Mouse (Mus musculus) Patski (cell line): Measurements from ENCODE around the gene Col4a2. TPM values are rescaled to one million over a fixed set of nuclear protein-coding genes. Genes with fewer than 3 reads are reported as not detected.
A peak's percentile ranks its signal among the peaks of the same experiment; 100 is the strongest.

ENCODE experiments used
- ATAC-seq: fragments of 100-300 bp; one replicate; pipeline ENCODE4 v1.8.0; 2021
- CTCF ChIA-PET: fragments of 350-600 bp; sonication (Branson Sonifier 250); formaldehyde crosslinking; loops from one replicate; lab custom pipeline; 2022; ENCODE audit warnings: inconsistent platforms; lab: Charles Lee
- POLR2A ChIA-PET: fragments of 350-600 bp; sonication (Branson Sonifier 250); formaldehyde crosslinking; loops from one replicate; lab custom pipeline; 2022; ENCODE audit warnings: antibody characterized with exemption, inconsistent platforms; lab: Charles Lee
- DNase-seq: peaks from one replicate; pipeline ENCODE4 v3.0.0-alpha.2; 2011; ENCODE audit warnings: low read depth, low spot score
- H3K27me3 ChIP-seq: fragments of 371-371 bp; one replicate; pipeline ENCODE4 v1.5.1; 2021
- CTCF ChIP-seq: fragments of 100-300 bp; IDR thresholded peaks from one replicate; pipeline ENCODE4 v1.5.1; 2021
- in situ Hi-C: fragments of 300-500 bp; cut with MboI; formaldehyde crosslinking; loops from 3 replicates; pipeline ENCODE4 v1.11.1; 2018; ENCODE audit warnings: low pct_unique_long_range_greater_than_20kb, mixed read lengths
- polyA plus RNA-seq: library from polyadenylated mRNA; unstranded; gene quantifications from one replicate; pipeline ENCODE4 v1.2.3, GENCODE M21; 2021

The Col4a2 gene
- 206 TPM for polyA plus RNA-seq

GRCm38 (mm10) chr8:11312349-11313175 lies at the start of gene Col4a2, which contains the start of gene Col4a1:
Gene Col4a2, plus strand, starts transcription at chr8:11312805.
Gene Col4a1, minus strand, starts transcription at chr8:11312826.
- H3K27me3 ChIP-seq: no peaks in the 10 kb centered on the region
- ATAC-seq: peak; percentile 54
- ChIA-PET CTCF (interaction anchor here (0.8 to 4.3 kb wide), 11 partner anchors 11 to 85 kb away, joined by 3 to 21 read pairs (median 4); no protein-coding TSS in a partner anchor), POLR2A (interaction anchor here (0.9 to 2.9 kb wide), 17 partner anchors 10 to 109 kb away, joined by 3 to 17 read pairs (median 6); no protein-coding TSS in a partner anchor)
- in situ Hi-C loops: loop anchor here (5.0 kb wide), 2 partner anchors 50 to 75 kb away; no protein-coding TSS in a partner anchor
- TF ChIP-seq CTCF: no peak
- no peak for DNase-seq

DNA sequence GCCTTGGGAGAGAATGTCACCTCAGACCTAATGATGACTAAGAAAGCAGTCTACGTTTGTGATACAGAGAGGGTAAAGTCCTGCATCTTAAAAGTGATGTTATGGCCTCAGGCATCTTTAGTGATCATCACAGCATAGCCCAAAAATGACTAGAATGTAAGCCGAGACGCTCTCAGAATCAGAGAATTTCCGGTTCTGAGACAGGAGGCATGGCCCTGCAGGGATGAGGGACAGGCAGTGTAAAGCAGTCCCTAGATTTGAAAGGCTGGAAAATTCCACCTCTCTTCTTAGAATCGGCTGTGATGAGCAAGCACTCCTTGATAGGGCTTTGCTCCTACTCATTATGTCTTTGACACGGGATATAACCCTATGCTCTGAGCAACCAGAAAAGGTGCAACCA lies 48.8 kb upstream of the Col4a2 start:
- in situ Hi-C loops: loop anchor here (5.0 kb wide), 1 partner anchor 48 kb away; the partner anchor contains the start of genes Col4a1 and Col4a2

DNA sequence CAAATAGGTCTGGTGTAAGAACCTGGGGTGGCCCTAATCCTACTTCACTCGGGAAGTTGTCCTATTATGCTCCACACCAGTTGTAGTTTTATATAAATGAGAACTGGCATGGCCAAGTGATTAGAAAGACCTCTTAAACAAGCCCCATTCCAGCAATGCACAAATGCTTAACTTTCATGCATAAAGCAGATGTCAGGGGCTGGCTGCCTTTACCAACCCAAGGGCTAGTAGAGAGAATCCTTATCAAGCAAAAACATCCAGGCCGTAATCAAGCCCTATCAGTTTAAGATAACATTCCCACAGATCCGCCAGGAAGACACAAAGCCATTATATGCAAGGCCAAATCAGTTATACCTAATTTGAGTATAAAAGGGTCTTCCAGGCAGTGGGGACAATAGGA lies 46.6 kb upstream of the Col4a2 start:
- in situ Hi-C loops: no loop called here
- ATAC-seq (no peak), DNase-seq (no peak)
- POLR2A ChIA-PET: interaction anchor here (1.9 kb wide), 1 partner anchor 10 kb away, joined by 6 read pairs; no protein-coding TSS in a partner anchor
- H3K27me3 ChIP-seq: no peaks in the 10 kb centered on the region
- CTCF ChIA-PET: no interaction called here
- TF ChIP-seq CTCF: no peak

More for the DNA sequence above, 48.8 kb upstream of the Col4a2 start:
- no peaks in the 10 kb centered on the region for H3K27me3 ChIP-seq
- CTCF ChIA-PET: interaction anchor here (1.1 to 1.4 kb wide), 2 partner anchors 10 to 72 kb away, joined by 3 to 4 read pairs; no protein-coding TSS in a partner anchor
- TF ChIP-seq CTCF: no peak
- ATAC-seq (peak; percentile 56), DNase-seq (peak; percentile 50)
- POLR2A ChIA-PET: no interaction called here

DNA sequence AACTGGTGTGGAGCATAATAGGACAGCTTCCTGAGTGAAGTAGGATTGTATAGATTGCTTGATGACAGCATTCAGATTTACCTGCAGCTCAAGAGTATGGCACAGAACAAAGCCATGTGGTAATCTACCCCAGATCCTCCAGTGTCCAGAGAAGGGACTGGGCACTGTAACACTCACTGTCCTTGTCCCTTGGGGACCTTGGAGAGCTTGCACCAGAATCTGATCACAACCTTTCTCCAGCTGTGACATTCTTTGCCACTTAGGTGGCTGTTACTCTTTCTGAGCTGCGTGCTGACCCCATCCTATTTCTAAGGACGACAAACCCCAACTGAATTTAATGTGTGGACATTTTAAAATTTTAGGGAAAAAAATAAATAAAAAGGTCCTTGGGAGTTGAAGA lies 46.1 kb upstream of the Col4a2 start:
- ATAC-seq: no peak
- in situ Hi-C loops: no loop called here
- H3K27me3 ChIP-seq: no peaks in the 10 kb centered on the region
- no peak for TF ChIP-seq CTCF
- POLR2A ChIA-PET: interaction anchor here (0.7 to 1.9 kb wide), 2 partner anchors 9 to 341 kb away, joined by 3 to 6 read pairs; no protein-coding TSS in a partner anchor
- CTCF ChIA-PET: no interaction called here
- no peak for DNase-seq

DNA sequence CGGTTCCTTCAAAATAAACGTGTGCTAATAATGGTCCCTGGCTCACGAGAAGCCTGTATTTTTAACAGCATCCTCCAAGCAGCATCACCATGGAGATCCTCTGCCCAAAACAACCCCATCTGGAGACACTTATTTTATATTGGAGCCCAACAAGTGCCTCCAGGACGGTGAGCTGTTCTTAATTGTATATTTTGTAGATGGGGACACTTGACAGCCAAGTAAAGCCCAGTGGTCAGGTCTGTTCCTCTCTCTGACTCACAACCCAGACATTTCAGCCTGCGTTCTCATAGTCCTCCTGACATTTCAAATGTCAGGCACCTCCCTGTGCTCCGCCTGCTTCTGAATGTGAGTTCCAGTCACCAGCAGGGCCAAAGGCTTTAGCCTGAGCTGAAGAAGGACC lies 43.9 kb upstream of the Col4a2 start:
- POLR2A ChIA-PET: interaction anchor here (0.7 kb wide), 1 partner anchor 628 kb away, joined by 3 read pairs; no protein-coding TSS in a partner anchor
- CTCF ChIA-PET: interaction anchor here (0.8 kb wide), 2 partner anchors 11 to 190 kb away, joined by 3 read pairs; no protein-coding TSS in a partner anchor
- no peak for ATAC-seq
- H3K27me3 ChIP-seq: no peaks in the 10 kb centered on the region
- in situ Hi-C loops: no loop called here
- no peak for DNase-seq
- no peak for TF ChIP-seq CTCF

DNA sequence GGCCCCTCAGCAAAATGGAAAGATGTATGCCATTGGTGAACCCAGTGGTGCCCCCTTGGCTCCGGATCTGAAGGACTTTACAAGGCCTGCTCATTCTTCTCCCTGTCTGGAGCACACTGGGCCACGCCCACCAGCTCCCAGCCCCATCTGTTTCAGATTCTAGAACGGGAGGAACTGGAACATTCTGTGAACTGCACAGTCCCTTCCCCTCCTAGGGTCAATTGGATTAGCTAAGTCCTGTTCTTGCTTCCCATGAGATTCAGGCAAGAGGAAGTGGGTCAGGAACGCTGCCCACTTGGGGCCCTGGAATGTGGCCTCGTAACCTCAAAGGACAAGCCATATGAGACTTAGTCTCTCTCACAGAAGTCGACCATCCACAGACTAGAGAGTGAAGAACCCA lies 41.8 kb upstream of the Col4a2 start:
- POLR2A ChIA-PET: no interaction called here
- CTCF ChIA-PET: interaction anchor here (1.0 kb wide), 1 partner anchor 9 kb away, joined by 4 read pairs; no protein-coding TSS in a partner anchor
- ATAC-seq (no peak), DNase-seq (no peak)
- H3K27me3 ChIP-seq: no peaks in the 10 kb centered on the region
- TF ChIP-seq CTCF: no peak
- in situ Hi-C loops: no loop called here

GRCm38 (mm10) chr8:11272205-11272604 lies 40.4 kb upstream of the Col4a2 start:
- ChIA-PET CTCF (no interaction called here), POLR2A (no interaction called here)
- in situ Hi-C loops: no loop called here
- no peak for DNase-seq
- no peaks in the 10 kb centered on the region for H3K27me3 ChIP-seq
- no peak for ATAC-seq
- no peak for TF ChIP-seq CTCF

- no peaks in the 10 kb centered on the region for H3K27me3 ChIP-seq
- in situ Hi-C loops: no loop called here
- CTCF ChIA-PET: interaction anchor here (1.2 kb wide), 1 partner anchor 9 kb away, joined by 3 read pairs; no protein-coding TSS in a partner anchor
Observed at GRCm38 (mm10) chr8:11273506-11274158, 39.0 kb upstream of the Col4a2 start.

GRCm38 (mm10) chr8:11274415-11274814 lies 38.2 kb upstream of the Col4a2 start:
- POLR2A ChIA-PET: no interaction called here
- no peaks in the 10 kb centered on the region for H3K27me3 ChIP-seq
- CTCF ChIA-PET: interaction anchor here (1.2 kb wide), 1 partner anchor 10 kb away, joined by 3 read pairs; no protein-coding TSS in a partner anchor
- ATAC-seq (no peak), DNase-seq (no peak)
- TF ChIP-seq CTCF: no peak
- in situ Hi-C loops: no loop called here

More at GRCm38 (mm10) chr8:11273506-11274158, 39.0 kb upstream of the Col4a2 start:
- no peak for TF ChIP-seq CTCF
- ATAC-seq: no peak
- DNase-seq: no peak
- POLR2A ChIA-PET: no interaction called here

DNA sequence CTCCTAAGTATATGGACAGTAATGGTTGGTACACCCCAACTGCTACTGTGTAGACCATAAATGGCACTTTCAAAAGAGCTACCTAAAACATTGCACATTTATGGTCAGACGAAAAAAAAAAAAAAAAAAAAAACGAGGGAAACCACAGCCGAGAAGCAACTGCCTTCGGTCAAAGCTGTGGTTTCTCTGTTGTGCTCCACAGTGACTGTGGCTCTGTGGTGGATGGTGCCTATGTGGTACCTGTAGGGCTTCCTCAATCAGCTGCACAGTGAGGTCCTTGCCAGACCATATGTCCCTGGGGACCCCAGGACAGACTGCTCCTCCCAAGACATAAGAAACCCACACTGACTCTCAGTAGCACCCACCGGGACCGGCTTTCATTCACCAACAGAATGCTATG lies 36.3 kb upstream of the Col4a2 start:
- CTCF ChIA-PET: no interaction called here
- H3K27me3 ChIP-seq: no peaks in the 10 kb centered on the region
- DNase-seq (no peak), ATAC-seq (no peak)
- no peak for TF ChIP-seq CTCF
- in situ Hi-C loops: no loop called here
- POLR2A ChIA-PET: interaction anchor here (0.6 to 2.3 kb wide), 2 partner anchors 11 to 21 kb away, joined by 5 to 6 read pairs; no protein-coding TSS in a partner anchor
